Mouse (Mus musculus) midbrain, embryonic 14.5 days (tissue): ENCODE measurements around the gene Cnr1. TPM values are rescaled to one million over a fixed set of nuclear protein-coding genes. Genes with fewer than 3 reads are reported as not detected.
A peak's percentile ranks its signal among the peaks of the same experiment; 100 is the strongest.

Source experiments
- ATAC-seq: fragments of 200-750 bp; cut with Nextera tagmentation; 2 replicates; pipeline ENCODE4 v1.8.0; 2017; ENCODE audit warnings: moderate number of reproducible peaks, moderate library complexity; ENCODE audit not compliant: low FRiP score, low TSS enrichment
- DNase-seq: peaks from one replicate; pipeline ENCODE4 v3.0.0-alpha.2; 2015
- H3K27ac ChIP-seq: fragments of 300-500 bp; sonication (generic); replicated peaks from 2 replicates; pipeline ENCODE4 v1.5.1; 2014; ENCODE audit warnings: mild to moderate bottlenecking, low read depth, low read length, moderate library complexity
- H3K27me3 ChIP-seq: fragments of 300-500 bp; sonication (generic); 2 replicates; pipeline ENCODE4 v1.6.1; 2014; ENCODE audit warnings: low read length, control low read depth, mixed read lengths; ENCODE audit not compliant: control insufficient read depth, insufficient read depth
- H3K36me3 ChIP-seq: fragments of 300-500 bp; sonication (generic); 2 replicates; pipeline ENCODE4 v1.6.1; 2014; ENCODE audit warnings: low read length, control low read depth; ENCODE audit not compliant: control insufficient read depth, insufficient read depth
- H3K4me1 ChIP-seq: fragments of 300-500 bp; sonication (generic); 2 replicates; pipeline ENCODE4 v1.6.1; 2014; ENCODE audit warnings: mild to moderate bottlenecking, antibody characterized with exemption, low read length, control low read depth; ENCODE audit not compliant: control insufficient read depth, insufficient read depth
- H3K4me2 ChIP-seq: fragments of 300-500 bp; sonication (generic); 2 replicates; pipeline ENCODE4 v1.6.1; 2014; ENCODE audit warnings: mild to moderate bottlenecking, low read length, moderate library complexity
- H3K4me3 ChIP-seq: fragments of 300-500 bp; sonication (generic); replicated peaks from 2 replicates; pipeline ENCODE4 v1.5.1; 2014; ENCODE audit warnings: low read depth, low read length
- H3K9ac ChIP-seq: fragments of 300-500 bp; sonication (generic); replicated peaks from 2 replicates; pipeline ENCODE4 v1.6.1; 2014; ENCODE audit warnings: mild to moderate bottlenecking, low read length, moderate library complexity
- H3K9me3 ChIP-seq: fragments of 300-500 bp; sonication (generic); 2 replicates; pipeline ENCODE4 v1.6.1; 2016; ENCODE audit warnings: low read length, control low read depth, mixed read lengths; ENCODE audit not compliant: control insufficient read depth
- WGBS: fragments of 180-500 bp; shearing (Covaris S2); extraction: QIAGEN DNeasy Blood & Tissue Kit; methylation state at CpG from one replicate; pipeline ENCODE4 v1.1.7; 2014; 5-methylcytosine and 5-hydroxymethylcytosine counted together
- polyA plus RNA-seq: library from polyadenylated mRNA; unstranded; fragments of >200 nt; fragmentation: Nextera tagmentation; extraction: Ambion mirVana; gene quantifications from 2 replicates; pipeline ENCODE4 v1.2.1, GENCODE M21; 2014

The Cnr1 gene
- polyA plus RNA-seq, 1 experiment from 2014 or later = 80.8 TPM

DNA sequence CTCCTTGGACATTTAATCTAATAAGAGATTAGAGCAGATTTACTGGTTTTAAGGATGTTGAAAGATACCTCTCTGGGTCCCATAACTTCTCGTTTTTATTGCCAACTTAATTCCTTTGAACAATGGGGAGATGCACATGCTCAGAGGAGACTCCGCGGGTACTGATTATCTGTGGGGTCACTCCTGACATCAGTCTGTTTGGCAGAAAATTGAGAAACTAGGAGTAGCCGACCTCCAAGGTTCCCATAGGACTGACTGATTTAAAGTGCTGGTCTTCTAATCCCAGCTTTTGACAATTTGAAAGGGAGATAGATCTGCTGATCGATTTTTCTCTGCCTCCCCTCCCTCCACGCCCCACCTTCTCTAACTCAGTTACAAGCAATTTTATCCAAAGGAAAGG is 1.6 kb downstream of the Cnr1 start:
- DNase-seq (peak; percentile 34), ATAC-seq (no peak)
- H3K9me3 ChIP-seq = no peaks in the 10 kb centered on the region
- 27% methylated on average over 6 of the region's 6 CpGs for WGBS
- peak overlapping the region; percentile 75 for H3K4me3 ChIP-seq
- H3K27me3 ChIP-seq = no peaks in the 10 kb centered on the region
- H3K4me2 ChIP-seq = peak overlapping the region; percentile 88
- no peaks in the 10 kb centered on the region for H3K36me3 ChIP-seq
- H3K27ac ChIP-seq = peak overlapping the region; percentile 61
- peak overlapping the region; percentile 46 for H3K9ac ChIP-seq
- H3K4me1 ChIP-seq = peaks cover 10% of the 10 kb centered on the region; the same call in 1 of the 2 replicates

DNA sequence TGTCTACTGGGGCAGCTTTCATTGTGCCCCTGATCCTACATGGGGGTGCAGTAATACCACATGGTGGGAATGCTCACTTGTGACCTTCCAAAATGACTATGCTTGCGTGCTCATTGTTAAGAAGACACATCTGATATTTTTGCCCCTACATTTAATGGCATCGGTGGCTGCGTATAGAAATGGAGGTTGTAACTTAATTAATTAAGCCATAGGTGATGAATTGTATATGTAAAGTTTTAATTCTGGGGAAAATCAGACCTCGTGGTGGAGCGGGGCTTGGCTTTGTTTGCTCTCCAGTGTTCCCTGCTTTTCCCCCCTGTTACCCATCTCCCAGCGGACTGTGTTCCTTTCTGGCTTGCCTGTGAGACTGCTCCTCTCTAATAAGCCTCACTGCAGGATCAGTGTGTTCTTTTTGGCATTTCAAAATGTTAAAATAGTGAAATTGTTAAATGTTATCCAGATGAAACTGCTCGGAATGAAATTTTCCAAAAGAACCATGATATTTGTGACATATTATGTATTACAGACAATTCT is 2.4 kb downstream of the Cnr1 start:
- Histone ChIP-seq H3K9ac (peak overlapping the region; percentile 46), H3K4me2 (peak overlapping the region; percentile 88), H3K27ac (peak overlapping the region; percentile 61), H3K9me3 (no peaks in the 10 kb centered on the region), H3K4me3 (peak overlapping the region; percentile 75), H3K27me3 (no peaks in the 10 kb centered on the region), H3K4me1 (peaks cover 10% of the 10 kb centered on the region; the same call in 1 of the 2 replicates), H3K36me3 (no peaks in the 10 kb centered on the region)
- WGBS = 61% methylated on average over 7 of the region's 7 CpGs
- peak; percentile 43 for DNase-seq
- ATAC-seq = no peak

DNA sequence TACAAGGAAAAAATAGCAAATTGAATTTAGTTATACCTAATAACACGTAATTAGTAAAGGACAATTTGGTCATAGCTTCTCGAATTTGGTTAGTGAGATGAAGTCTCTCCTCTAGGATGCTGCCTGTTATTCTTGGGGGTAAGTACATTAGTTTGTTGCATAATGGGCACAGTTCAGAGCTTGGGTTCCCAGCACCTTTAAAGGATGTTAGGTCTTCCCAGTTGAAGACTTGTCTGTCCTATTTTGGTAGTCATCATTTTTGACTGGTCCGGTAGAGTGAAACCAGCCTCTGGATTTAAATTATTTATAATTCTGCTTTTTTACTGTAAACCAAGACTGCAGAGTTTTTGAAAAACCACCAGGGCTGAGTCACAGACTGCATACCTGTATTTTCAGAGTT is 3.3 kb downstream of the Cnr1 start:
- ATAC-seq (no peak), DNase-seq (no peak)
- peak overlapping the region; percentile 75; the same call in 1 of the 2 replicates for H3K4me3 ChIP-seq
- no peak overlapping the region; the same call in 1 of the 2 replicates for H3K9ac ChIP-seq
- H3K27ac ChIP-seq = no peak overlapping the region
- WGBS = 81% methylated on average over 3 of the region's 3 CpGs
- H3K36me3 ChIP-seq = no peaks in the 10 kb centered on the region
- H3K4me1 ChIP-seq = peaks cover 8% of the 10 kb centered on the region; the same call in 1 of the 2 replicates
- H3K4me2 ChIP-seq = peak overlapping the region; percentile 88
- no peaks in the 10 kb centered on the region for H3K9me3 ChIP-seq
- no peaks in the 10 kb centered on the region for H3K27me3 ChIP-seq

DNA sequence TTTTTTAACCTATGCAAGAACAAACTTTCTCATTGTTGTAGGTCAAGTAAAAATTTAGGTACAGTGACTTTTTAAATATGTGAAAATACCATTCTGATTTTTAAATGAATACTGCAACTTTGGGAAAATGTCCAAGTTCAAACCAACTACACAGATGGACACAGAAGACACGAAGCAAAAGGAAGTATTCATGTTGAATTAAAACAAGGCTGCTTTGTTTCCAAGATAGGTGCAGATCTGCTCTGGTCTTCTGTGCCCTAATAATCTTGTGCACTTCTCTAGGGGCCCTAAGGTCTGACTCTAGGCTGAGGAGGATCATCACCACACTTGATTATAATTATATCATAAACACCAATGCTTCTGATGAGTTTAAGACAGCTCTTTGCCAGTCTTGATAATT is 4.1 kb downstream of the Cnr1 start:
- DNase-seq (no peak), ATAC-seq (no peak)
- Histone ChIP-seq H3K27ac (no peak overlapping the region), H3K9ac (no peak overlapping the region), H3K36me3 (no peaks in the 10 kb centered on the region), H3K27me3 (no peaks in the 10 kb centered on the region), H3K4me2 (peak overlapping the region; percentile 34), H3K9me3 (no peaks in the 10 kb centered on the region), H3K4me1 (peaks cover under 1% of the 10 kb centered on the region; the same call in 1 of the 2 replicates), H3K4me3 (no peak overlapping the region)
- WGBS = 65% methylated on average over 1 of the region's 1 CpGs

DNA sequence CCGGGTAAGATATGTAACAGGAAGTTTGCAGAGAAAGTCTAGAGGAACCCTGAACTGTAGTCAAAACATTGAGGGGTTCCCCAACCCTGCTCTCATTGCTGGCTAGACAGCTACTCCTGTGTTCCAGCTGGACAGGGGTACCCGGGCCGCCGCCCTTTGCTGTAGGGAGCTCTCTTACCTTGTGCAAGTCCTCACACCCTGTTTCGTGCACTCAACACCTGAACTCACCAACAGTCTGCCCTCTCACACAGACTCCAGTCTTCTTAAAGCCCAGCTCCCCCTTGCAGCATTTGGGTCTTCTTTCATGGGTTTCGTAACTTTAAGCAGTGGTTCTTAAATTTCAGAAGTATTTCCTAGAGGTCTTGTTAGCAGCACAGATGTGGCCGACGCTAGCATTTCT is 7.0 kb downstream of the Cnr1 start:
- DNase-seq (no peak), ATAC-seq (no peak)
- H3K4me2 ChIP-seq = no peak overlapping the region
- WGBS = 91% methylated on average over 8 of the region's 8 CpGs
- H3K9ac ChIP-seq = no peak overlapping the region
- H3K36me3 ChIP-seq = no peaks in the 10 kb centered on the region
- H3K27ac ChIP-seq = no peak overlapping the region
- no peaks in the 10 kb centered on the region for H3K9me3 ChIP-seq
- H3K4me3 ChIP-seq = no peak overlapping the region
- no peaks in the 10 kb centered on the region; the same call in 1 of the 2 replicates for H3K4me1 ChIP-seq
- H3K27me3 ChIP-seq = no peaks in the 10 kb centered on the region

DNA sequence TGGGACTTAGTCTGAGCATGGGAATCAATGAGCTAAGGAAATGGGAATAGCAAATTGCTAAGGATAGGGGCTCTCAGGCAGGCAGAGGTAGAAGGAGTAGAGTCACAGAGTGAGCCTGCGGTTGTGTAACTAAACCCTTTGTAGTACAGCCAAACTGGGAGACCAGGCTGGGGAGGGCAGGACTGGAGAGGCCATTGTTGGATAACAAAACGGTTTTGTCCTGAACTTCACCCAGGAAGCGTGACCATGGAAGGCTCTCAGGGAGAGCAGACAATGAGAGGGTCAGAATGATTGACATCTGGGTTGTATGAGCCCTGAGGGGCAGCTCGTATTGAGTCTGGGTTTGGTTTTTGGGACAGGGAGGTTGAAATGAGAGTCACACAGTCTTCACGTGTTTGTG is 17.2 kb downstream of the Cnr1 start:
- DNase-seq = no peak
- no peak overlapping the region for H3K9ac ChIP-seq
- 8% methylated on average over 5 of the region's 5 CpGs for WGBS

DNA sequence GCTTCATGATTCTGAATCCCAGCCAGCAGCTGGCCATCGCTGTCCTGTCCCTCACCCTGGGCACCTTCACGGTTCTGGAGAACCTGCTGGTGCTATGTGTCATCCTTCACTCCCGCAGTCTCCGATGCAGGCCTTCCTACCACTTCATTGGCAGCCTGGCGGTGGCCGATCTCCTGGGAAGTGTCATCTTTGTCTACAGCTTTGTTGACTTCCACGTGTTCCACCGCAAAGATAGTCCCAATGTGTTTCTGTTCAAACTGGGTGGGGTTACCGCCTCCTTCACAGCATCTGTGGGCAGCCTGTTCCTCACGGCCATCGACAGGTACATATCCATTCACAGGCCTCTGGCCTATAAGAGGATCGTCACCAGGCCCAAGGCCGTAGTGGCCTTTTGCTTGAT is 19.5 kb downstream of the Cnr1 start:
- no peak for DNase-seq
- no peak for ATAC-seq
- H3K9ac ChIP-seq = no peak overlapping the region
- H3K4me2 ChIP-seq = no peak overlapping the region
- peaks cover 4% of the 10 kb centered on the region; the same call in 1 of the 2 replicates for H3K4me1 ChIP-seq
- peaks cover 18% of the 10 kb centered on the region for H3K36me3 ChIP-seq
- WGBS = 97% methylated on average over 13 of the region's 13 CpGs
- H3K27me3 ChIP-seq = no peaks in the 10 kb centered on the region
- H3K27ac ChIP-seq = no peak overlapping the region
- no peak overlapping the region for H3K4me3 ChIP-seq
- no peaks in the 10 kb centered on the region for H3K9me3 ChIP-seq

More for the DNA sequence above, 17.2 kb downstream of the Cnr1 start:
- ATAC-seq = no peak
- Histone ChIP-seq H3K27ac (no peak overlapping the region), H3K36me3 (peaks cover 18% of the 10 kb centered on the region), H3K4me3 (no peak overlapping the region), H3K9me3 (no peaks in the 10 kb centered on the region), H3K27me3 (no peaks in the 10 kb centered on the region), H3K4me2 (no peak overlapping the region), H3K4me1 (peaks cover 4% of the 10 kb centered on the region; the same call in 1 of the 2 replicates)

DNA sequence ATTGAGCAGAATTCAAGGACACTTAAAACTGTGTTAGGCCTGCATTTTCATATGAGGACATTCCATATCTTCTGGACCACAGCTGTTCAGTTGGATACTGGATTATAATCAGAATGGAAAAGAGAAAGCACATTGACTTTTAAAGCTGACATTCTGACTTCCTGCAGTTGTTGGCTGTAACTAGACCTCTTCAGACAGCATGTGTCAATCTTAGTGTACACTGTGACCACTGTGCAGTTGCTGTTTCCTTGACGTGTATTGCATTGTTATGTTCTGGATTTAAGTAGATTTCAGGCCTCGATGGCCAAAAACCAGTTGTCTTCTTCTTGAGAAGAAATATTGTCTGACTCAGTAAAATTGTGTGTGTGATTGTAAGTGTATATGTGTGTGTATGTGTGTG is 21.3 kb downstream of the Cnr1 start:
- H3K4me3 ChIP-seq = no peak overlapping the region
- H3K27ac ChIP-seq = no peak overlapping the region
- H3K27me3 ChIP-seq = no peaks in the 10 kb centered on the region
- DNase-seq (no peak), ATAC-seq (no peak)
- 90% methylated on average over 2 of the region's 2 CpGs for WGBS
- H3K36me3 ChIP-seq = peaks cover 18% of the 10 kb centered on the region
- H3K9me3 ChIP-seq = no peaks in the 10 kb centered on the region
- H3K4me2 ChIP-seq = no peak overlapping the region
- H3K4me1 ChIP-seq = peaks cover 4% of the 10 kb centered on the region; the same call in 1 of the 2 replicates
- no peak overlapping the region for H3K9ac ChIP-seq

DNA sequence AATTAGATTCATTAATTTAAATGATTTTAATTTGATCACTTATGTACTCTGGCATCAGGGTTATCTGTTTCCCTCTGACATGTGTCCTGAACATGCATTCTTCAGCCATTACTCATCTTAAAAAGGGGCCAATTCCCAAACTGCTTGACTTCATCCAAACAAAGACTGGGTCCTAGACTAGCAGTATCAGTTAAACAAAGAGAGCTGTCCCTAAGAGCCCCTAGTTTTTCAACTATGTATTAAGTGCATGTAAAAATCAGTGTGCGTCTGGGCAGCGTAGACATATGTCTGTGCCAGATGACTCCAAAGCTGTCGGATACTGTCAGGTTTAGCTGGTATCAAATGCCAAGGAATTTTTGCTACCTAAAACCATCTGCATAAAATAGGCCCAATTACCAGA is 23.2 kb downstream of the Cnr1 start:
- ATAC-seq (no peak), DNase-seq (no peak)
- no peak overlapping the region for H3K4me2 ChIP-seq
- H3K27me3 ChIP-seq = no peaks in the 10 kb centered on the region
- WGBS = 79% methylated on average over 3 of the region's 3 CpGs
- H3K4me1 ChIP-seq = no peaks in the 10 kb centered on the region
- no peak overlapping the region for H3K9ac ChIP-seq
- H3K9me3 ChIP-seq = no peaks in the 10 kb centered on the region
- H3K27ac ChIP-seq = no peak overlapping the region
- H3K36me3 ChIP-seq = peaks cover 18% of the 10 kb centered on the region
- H3K4me3 ChIP-seq = no peak overlapping the region
